In genomic region chr12:111538292-111539040, GRCm38 (mm10) we compare ENCODE assay signal across 8 mouse cellular contexts. TPM values are rescaled to one million over a fixed set of nuclear protein-coding genes. Genes with fewer than 3 reads are reported as not detected.
DNase-seq lines count a peak whose midpoint lies in the region; ATAC-seq and TF ChIP-seq lines count a peak whose summit lies in the region.

No protein-coding gene starts in this region.

- TF ChIP-seq CTCF in G1E (IDR thresholded peaks at IDR 0.05; ENCODE audit: low read depth, low read length) = no peak

- peak; percentile 91 for DNase-seq in G1E (ENCODE audit: low spot score)
- peak; percentile 79 for DNase-seq in cerebellum, adult 9-10 months
- DNase-seq in frontal cortex, postnatal 10 days (ENCODE audit: low spot score in 2 of 2) = peak; percentile 70 to 76
- DNase-seq in hindbrain, embryonic 14.5 days (ENCODE audit: low spot score) = peak; percentile 80
- peak; percentile 61 for DNase-seq in left cerebral cortex, adult 11 months (ENCODE audit: low spot score)
- peak; percentile 81 for DNase-seq in lung, postnatal 25 days (ENCODE audit: low spot score)
- peak; percentile 77 for DNase-seq in retina, adult 2 months (ENCODE audit: low read depth, low spot score)
- peak; percentile 74 to 82 for DNase-seq in thymus, postnatal 36 days

- H3K27ac ChIP-seq in hindbrain, embryonic 14.5 days = peak overlapping the region; percentile 99

- H3K4me2 ChIP-seq in hindbrain, embryonic 14.5 days (replicated peaks) = peak overlapping the region; percentile 88

- 0 out of 2 replicates have a peak, but pooled peaks cover under 1% of the 10 kb centered on the region for H3K27me3 ChIP-seq in G1E (ENCODE audit: insufficient read depth, low read length)
- H3K27me3 ChIP-seq in hindbrain, embryonic 14.5 days (ENCODE audit: control insufficient read depth, insufficient read depth, low read length) = no peaks in the 10 kb centered on the region

- H3K9me3 ChIP-seq in G1E (replicated peaks) = no peaks in the 10 kb centered on the region; the same call in 1 of the 2 replicates
- no peaks in the 10 kb centered on the region for H3K9me3 ChIP-seq in hindbrain, embryonic 14.5 days (ENCODE audit: control insufficient read depth, low read length)

- H3K9ac ChIP-seq in hindbrain, embryonic 14.5 days = peak overlapping the region; percentile 96

- WGBS in hindbrain, embryonic 14.5 days = under 1% methylated on average over 68 of the region's 111 CpGs

- H3K36me3 ChIP-seq in G1E (replicated peaks) = peaks cover 48% of the 10 kb centered on the region
- H3K36me3 ChIP-seq in hindbrain, embryonic 14.5 days (replicated peaks; ENCODE audit: control insufficient read depth, insufficient read depth) = peaks cover 43% of the 10 kb centered on the region

- peak overlapping the region; percentile 84 for H3K4me3 ChIP-seq in G1E (ENCODE audit: low read depth, low read length)
- peak overlapping the region; percentile 100 for H3K4me3 ChIP-seq in hindbrain, embryonic 14.5 days (replicated peaks; ENCODE audit: low read length)

- H3K4me1 ChIP-seq in G1E (ENCODE audit: insufficient read depth, low read depth, low read length) = peaks cover 66% of the 10 kb centered on the region
- peaks cover 24% of the 10 kb centered on the region for H3K4me1 ChIP-seq in hindbrain, embryonic 14.5 days (replicated peaks; ENCODE audit: control insufficient read depth, insufficient read depth, low read length)

- no peak for ATAC-seq in G1E (ENCODE audit: extremely low read depth, insufficient number of reproducible peaks, low FRiP score, poor library complexity, severe bottlenecking)
- ATAC-seq in hindbrain, embryonic 14.5 days (ENCODE audit: low FRiP score) = peak; percentile 57

RNA-seq across cellular contexts. Expression of gene Eif5, which starts 0.7 kb away (rescaled TPM):
- total RNA-seq in G1E (2014; fragmentation: Nextera tagmentation) (512 and 637 TPM in 2 replicates), G1E (2017) (260 and 285 TPM in 2 replicates)
- 107 and 121 TPM in 2 replicates for polyA plus RNA-seq in G1E (2012)
- 504 and 543 TPM in 2 replicates for polyA plus RNA-seq in hindbrain, embryonic 14.5 days (2014; fragmentation: Nextera tagmentation; extraction: Ambion mirVana)

RNA-seq across cellular contexts. Expression of gene Mark3, which starts 35.9 kb away (rescaled TPM):
- 223 and 248 TPM in 2 replicates for total RNA-seq in G1E (2014; fragmentation: Nextera tagmentation)
- 142 and 145 TPM in 2 replicates for total RNA-seq in G1E (2017)
- polyA plus RNA-seq in G1E (2012) = 21.3 and 23.3 TPM in 2 replicates
- 76.4 and 81.4 TPM in 2 replicates for polyA plus RNA-seq in hindbrain, embryonic 14.5 days (2014; fragmentation: Nextera tagmentation; extraction: Ambion mirVana)

RNA-seq across cellular contexts. Expression of gene Gm266, which starts 52.8 kb away (rescaled TPM):
- total RNA-seq in G1E (2014; fragmentation: Nextera tagmentation) (not detected in 2 replicates), G1E (2017) (0.11 TPM in 1 of 2 replicates, not detected in the other)
- polyA plus RNA-seq in G1E (2012) = not detected in 2 replicates
- 2.6 and 3.8 TPM in 2 replicates for polyA plus RNA-seq in hindbrain, embryonic 14.5 days (2014; fragmentation: Nextera tagmentation; extraction: Ambion mirVana)
